Mouse (Mus musculus): ENCODE data around the gene Gcnt3.

DNA sequence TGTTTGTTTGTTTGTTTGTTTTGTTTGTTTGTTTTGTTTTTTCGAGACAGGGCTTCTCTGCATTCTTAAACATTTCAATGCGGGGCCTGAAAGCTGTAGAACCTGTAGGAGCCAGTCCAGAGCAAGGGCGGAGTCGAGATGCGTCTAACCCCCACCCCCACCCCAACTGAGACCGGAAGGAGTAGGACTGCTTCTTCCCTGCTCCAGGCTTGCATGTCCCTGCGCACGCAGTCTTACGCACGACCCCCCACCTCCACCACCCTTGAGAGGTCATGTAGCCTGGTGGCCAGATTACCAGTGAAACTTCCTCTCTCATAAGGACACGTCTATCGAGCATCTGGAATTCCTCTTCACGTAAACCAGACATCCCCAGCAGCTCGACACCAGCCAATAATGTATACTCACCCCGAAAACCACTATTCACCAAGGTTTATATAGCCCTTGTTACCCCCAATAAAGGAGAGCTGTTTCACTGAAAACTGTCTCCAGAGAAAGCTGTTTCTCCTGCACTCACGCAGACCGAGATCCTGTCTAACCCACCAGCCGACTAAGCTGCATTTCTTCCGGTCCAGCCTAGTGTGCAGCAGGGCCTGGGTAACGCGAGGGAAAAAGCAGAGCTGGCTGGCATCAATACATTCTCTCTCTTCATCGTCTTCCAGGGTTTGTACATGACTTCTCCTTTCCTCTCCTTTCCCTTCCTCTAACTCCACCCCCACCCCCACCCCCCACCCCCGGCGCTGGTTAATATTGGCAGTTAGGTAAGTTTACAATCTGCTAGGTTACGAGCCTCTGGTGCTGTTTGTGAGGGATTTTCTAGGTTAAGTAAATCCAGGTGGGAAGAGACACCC, 44.7 kb upstream of the Gcnt3 start:
- TF ChIP-seq CTCF (IDR thresholded peaks at IDR 0.05; ENCODE audit: control insufficient read depth, insufficient read depth, insufficient read length): no peak
- TF ChIP-seq USF1 (IDR thresholded peaks at IDR 0.05; ENCODE audit: low read depth): no peak
- no peak for TF ChIP-seq CEBPB (IDR thresholded peaks at IDR 0.05; ENCODE audit: low read depth)
- TF ChIP-seq FOSL1 (IDR thresholded peaks at IDR 0.05; ENCODE audit: insufficient read depth, low read length, poor library complexity, severe bottlenecking): no peak
- TF ChIP-seq MAX (IDR thresholded peaks at IDR 0.05): no peak
- TF ChIP-seq MYOG (IDR thresholded peaks at IDR 0.05; ENCODE audit: control insufficient read depth, extremely low read depth, insufficient read length): no peak

Data from C2C12 (cell line).